Mouse (Mus musculus) ES-E14 (cell line): ENCODE measurements at regions not wholly inside any gene's neighbourhood (a gene's known extent, or its start where the extent isn't known, plus 50 kb on each side); places are given as distances from the start of the nearest gene placed in this dataset.

Source experiments
- DNase-seq: peaks from one replicate; pipeline ENCODE4 v3.0.0-alpha.2; 2013; ENCODE audit warnings: low read depth, low spot score
- H3K27ac ChIP-seq: 2 replicates; pipeline ENCODE4 v1.5.1; 2012; ENCODE audit warnings: low read depth, mild to moderate bottlenecking, low read length, moderate library complexity, mixed read lengths; ENCODE audit not compliant: poor library complexity, insufficient read depth, severe bottlenecking
- H3K36me3 ChIP-seq: 2 replicates; pipeline ENCODE4 v1.6.1; 2012; ENCODE audit warnings: mild to moderate bottlenecking, low read length, moderate library complexity, mixed read lengths; ENCODE audit not compliant: control insufficient read depth, poor library complexity, insufficient read depth, severe bottlenecking
- H3K4me1 ChIP-seq, 2 experiments: fragments of 150-350 bp in 1 of 2; sonication (generic) in 1 of 2; 2 replicates each; pipeline ENCODE4 v1.6.1; 2012; ENCODE audit warnings: low read length in 2 of 2, mild to moderate bottlenecking in 1 of 2, mixed read lengths in 1 of 2; ENCODE audit not compliant: control insufficient read depth in 2 of 2, insufficient read depth in 2 of 2, poor library complexity in 1 of 2
- H3K4me3 ChIP-seq, 2 experiments: fragments of 150-350 bp in 1 of 2; sonication (generic) in 1 of 2; 2 replicates each; pipeline ENCODE4 v1.5.1; 2012; ENCODE audit warnings: low read length in 2 of 2, low read depth in 1 of 2, mild to moderate bottlenecking in 1 of 2, mixed read lengths in 1 of 2; ENCODE audit not compliant: insufficient read depth in 1 of 2, poor library complexity in 1 of 2, severe bottlenecking in 1 of 2
- H3K9ac ChIP-seq: 2 replicates; pipeline ENCODE4 v1.6.1; 2012; ENCODE audit warnings: low read depth, mild to moderate bottlenecking, low read length, mixed read lengths; ENCODE audit not compliant: poor library complexity, insufficient read depth, severe bottlenecking
- H3K9me3 ChIP-seq: fragments of 150-350 bp; sonication (generic); 2 replicates; pipeline ENCODE4 v1.6.1; 2012; ENCODE audit warnings: low read depth, mild to moderate bottlenecking, low read length; ENCODE audit not compliant: control insufficient read depth, insufficient read depth
- CHD2 ChIP-seq: IDR thresholded peaks from 2 replicates; pipeline ENCODE4 v1.6.1; 2014; ENCODE audit warnings: mild to moderate bottlenecking, low read depth, low read length, inconsistent platforms
- HCFC1 ChIP-seq: IDR thresholded peaks from 2 replicates; pipeline ENCODE4 v1.6.1; 2012; ENCODE audit warnings: low read length, inconsistent platforms, borderline replicate concordance; ENCODE audit not compliant: insufficient read depth
- MAFK ChIP-seq: IDR thresholded peaks from 2 replicates; pipeline ENCODE4 v1.6.1; 2014; ENCODE audit warnings: mild to moderate bottlenecking, low read depth, low read length, inconsistent platforms; ENCODE audit not compliant: insufficient read depth
- ZC3H11A ChIP-seq: IDR thresholded peaks from 2 replicates; pipeline ENCODE4 v1.6.1; 2012; ENCODE audit warnings: low read depth, mild to moderate bottlenecking, inconsistent platforms, low read length, borderline replicate concordance
- ZNF384 ChIP-seq: IDR thresholded peaks from 2 replicates; pipeline ENCODE4 v1.6.1; 2012; ENCODE audit warnings: low read depth, low read length, inconsistent platforms
- in situ Hi-C, 2 experiments: fragments of 600-800 bp; cut with MboI; formaldehyde crosslinking; loops; one replicate each; pipeline ENCODE4 v1.15.1; 2025; ENCODE audit warnings: low sequenced_read_pairs in 2 of 2, inconsistent platforms in 1 of 2; ENCODE audit not compliant: unreplicated experiment in 2 of 2

- H3K9ac ChIP-seq, result no peak overlapping the region
- H3K4me1 ChIP-seq, result peaks cover 0 to 3% of the 10 kb centered on the region in 2 experiments; a peak in 1 of 4 replicates
- TF ChIP-seq ZNF384 (no peak), MAFK (no peak), CHD2 (no peak), HCFC1 (no peak), ZC3H11A (no peak)
- H3K4me3 ChIP-seq, result no peak overlapping the region
- H3K9me3 ChIP-seq, result no peaks in the 10 kb centered on the region
- in situ Hi-C loops, result loop anchor here in 1 of 2 experiments (25.0 kb wide), 1 partner anchor 565 kb away; the partner anchor contains the start of genes Mecr and Ptpru
- H3K27ac ChIP-seq, result no peak overlapping the region; the same call in 1 of the 2 replicates
- no peak for DNase-seq
- no peaks in the 10 kb centered on the region for H3K36me3 ChIP-seq
Observed at GRCm38 (mm10) chr4:131272060-131272459, 327.9 kb downstream of the Matn1 start.

DNA sequence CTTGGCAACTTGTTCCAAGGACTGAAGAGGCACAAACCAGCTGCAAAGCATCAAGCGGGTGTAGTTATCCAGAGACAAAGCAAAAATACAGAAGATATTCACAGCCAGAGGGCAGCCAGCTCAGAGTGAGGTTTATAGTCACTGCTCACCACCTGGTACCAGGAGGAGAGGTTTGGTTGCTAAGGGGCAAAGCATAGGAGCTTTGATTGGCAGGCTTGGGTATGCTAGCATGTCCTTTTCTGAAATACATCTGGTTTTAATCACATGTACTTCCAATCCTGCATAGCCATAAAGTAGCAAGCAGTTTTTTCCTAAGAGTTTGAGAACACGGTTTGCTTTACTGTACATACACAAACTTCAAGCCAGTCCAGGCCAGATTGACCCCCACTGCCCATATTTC is 349.4 kb downstream of the Matn1 start:
- H3K36me3 ChIP-seq, result no peaks in the 10 kb centered on the region
- no peak overlapping the region for H3K9ac ChIP-seq
- TF ChIP-seq MAFK (no peak), CHD2 (no peak), ZNF384 (no peak), ZC3H11A (no peak), HCFC1 (no peak)
- in situ Hi-C loops, result no loop called here
- H3K4me1 ChIP-seq, result no peaks in the 10 kb centered on the region
- no peaks in the 10 kb centered on the region for H3K9me3 ChIP-seq
- H3K27ac ChIP-seq, result no peak overlapping the region
- DNase-seq, result no peak
- no peak overlapping the region for H3K4me3 ChIP-seq

DNA sequence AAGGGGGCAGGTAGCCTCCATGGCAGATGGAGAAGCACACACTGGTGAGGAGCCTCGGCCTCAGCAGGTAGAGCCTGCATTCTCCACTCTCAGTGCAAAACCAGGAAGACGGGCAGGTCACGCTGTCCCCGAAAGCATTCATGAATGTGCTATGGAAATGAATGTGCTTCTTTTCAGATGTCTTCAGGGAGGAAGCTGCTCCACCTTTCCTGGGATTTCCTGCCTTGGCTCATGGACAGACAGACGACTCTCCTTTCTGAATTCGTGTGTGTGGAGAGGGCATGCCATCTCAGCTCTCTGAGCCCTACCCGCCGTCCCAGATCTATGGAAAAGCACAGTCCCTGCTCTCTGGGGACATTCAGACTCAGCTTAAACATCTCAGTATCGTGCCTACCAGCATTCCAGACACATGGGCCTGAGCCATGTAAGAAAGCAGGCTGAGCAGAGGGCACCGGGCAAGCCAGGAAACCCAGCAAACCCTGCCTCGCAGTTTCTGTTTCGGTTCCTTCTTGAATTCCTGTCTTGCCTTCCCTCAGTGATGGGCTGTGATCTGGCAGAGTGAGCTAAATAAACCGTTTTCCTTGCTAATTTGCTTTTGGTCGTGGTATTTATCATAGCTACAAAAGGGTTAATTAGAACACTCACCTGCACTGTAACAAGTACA is 354.0 kb downstream of the Matn1 start:
- Histone ChIP-seq H3K9me3 (no peaks in the 10 kb centered on the region), H3K4me3 (no peak overlapping the region), H3K9ac (no peak overlapping the region), H3K4me1 (no peaks in the 10 kb centered on the region), H3K27ac (no peak overlapping the region), H3K36me3 (no peaks in the 10 kb centered on the region)
- no peak for DNase-seq
- in situ Hi-C loops, result no loop called here
- no peak for TF ChIP-seq HCFC1
- no peak for TF ChIP-seq ZC3H11A
- no peak for TF ChIP-seq ZNF384
- no peak for TF ChIP-seq MAFK
- no peak for TF ChIP-seq CHD2

DNA sequence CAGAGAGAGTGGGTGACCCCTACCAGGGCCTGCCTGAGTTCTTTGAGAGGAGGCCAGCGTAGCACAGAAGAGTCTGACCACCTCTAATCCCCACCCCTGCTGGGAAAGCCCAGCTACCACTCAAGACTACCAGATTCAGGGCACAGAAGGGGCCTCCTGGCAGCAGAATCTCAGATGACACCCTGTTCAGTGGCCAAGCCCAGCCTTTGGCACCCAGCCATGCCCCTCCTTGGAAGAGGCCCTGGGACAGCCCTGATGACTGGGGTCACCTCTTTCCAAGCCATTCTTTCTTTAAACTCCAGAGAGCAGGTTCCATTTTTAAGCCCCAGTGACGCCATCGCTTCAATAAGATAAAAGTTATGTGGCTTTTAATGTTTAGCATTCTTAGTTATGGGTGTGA is 359.8 kb downstream of the Matn1 start:
- H3K4me1 ChIP-seq, result no peaks in the 10 kb centered on the region
- no peak overlapping the region for H3K4me3 ChIP-seq
- no peak for TF ChIP-seq ZC3H11A
- no peak for TF ChIP-seq ZNF384
- TF ChIP-seq MAFK, result no peak
- TF ChIP-seq HCFC1, result no peak
- no peak for TF ChIP-seq CHD2
- no peak overlapping the region for H3K27ac ChIP-seq
- no peaks in the 10 kb centered on the region for H3K9me3 ChIP-seq
- in situ Hi-C loops, result no loop called here
- H3K36me3 ChIP-seq, result no peaks in the 10 kb centered on the region
- no peak overlapping the region for H3K9ac ChIP-seq
- DNase-seq, result no peak

DNA sequence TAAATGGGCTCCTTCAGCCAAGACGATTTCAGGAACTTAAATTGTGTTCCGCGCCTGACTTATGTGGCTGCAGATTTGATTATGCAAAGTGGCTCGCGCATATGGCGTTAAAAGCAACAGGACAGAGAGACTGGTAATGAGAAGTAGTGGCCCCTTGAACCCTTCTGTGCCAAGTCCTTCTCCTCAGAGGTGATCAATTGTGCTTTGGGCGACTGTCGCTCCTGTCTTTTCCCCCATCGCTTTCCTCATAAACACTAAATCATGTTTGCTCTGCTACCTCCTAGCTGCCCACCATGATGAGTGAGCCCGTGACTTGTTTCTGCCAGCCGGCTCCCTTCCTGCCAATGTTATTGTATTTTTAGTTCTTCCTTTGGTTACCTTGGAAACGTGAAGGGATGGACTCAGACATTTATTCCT is 360.2 kb downstream of the Matn1 start:
- Histone ChIP-seq H3K9ac (no peak overlapping the region), H3K36me3 (no peaks in the 10 kb centered on the region), H3K4me1 (no peaks in the 10 kb centered on the region), H3K9me3 (no peaks in the 10 kb centered on the region), H3K27ac (no peak overlapping the region), H3K4me3 (no peak overlapping the region)
- DNase-seq, result no peak
- no peak for TF ChIP-seq MAFK
- no peak for TF ChIP-seq CHD2
- no peak for TF ChIP-seq ZNF384
- no peak for TF ChIP-seq HCFC1
- TF ChIP-seq ZC3H11A, result no peak
- in situ Hi-C loops, result no loop called here
